Mouse (Mus musculus) cerebellum, adult 9-10 months (tissue): ENCODE measurements around the gene Otop2.

Experiments used
- DNase-seq: peaks from one replicate; pipeline ENCODE4 v3.0.0; 2022

Otop2 gene

GRCm38 (mm10) chr11:115300745-115301144, 6.2 kb upstream of the Otop2 start:
- DNase-seq, result no peak

- DNase-seq, result no peak
Observed at GRCm38 (mm10) chr11:115301351-115301750, 5.6 kb upstream of the Otop2 start.

- DNase-seq, result no peak
Observed at GRCm38 (mm10) chr11:115303167-115303566, 3.8 kb upstream of the Otop2 start.

- no peak for DNase-seq
Observed at GRCm38 (mm10) chr11:115308781-115309180, 1.8 kb downstream of the Otop2 start.

- no peak for DNase-seq
Observed at GRCm38 (mm10) chr11:115314249-115314648, 7.3 kb downstream of the Otop2 start.

- DNase-seq, result no peak
Observed at GRCm38 (mm10) chr11:115317204-115317603, 10.2 kb downstream of the Otop2 start.

GRCm38 (mm10) chr11:115318245-115319027, 11.5 kb downstream of the Otop2 start:
- DNase-seq, result no peak

GRCm38 (mm10) chr11:115319704-115320383, 12.9 kb downstream of the Otop2 start:
- peak; percentile 62 for DNase-seq

GRCm38 (mm10) chr11:115321906-115322693, 15.1 kb downstream of the Otop2 start, which contains the start of gene Ush1g:
TSS of gene Ush1g (minus strand) at chr11:115322041.
- DNase-seq, result peak; percentile 60

- no peak for DNase-seq
Observed at GRCm38 (mm10) chr11:115323354-115323753, 16.4 kb downstream of the Otop2 start.

- DNase-seq, result no peak
Observed at GRCm38 (mm10) chr11:115326730-115327129, 19.8 kb downstream of the Otop2 start.

- DNase-seq, result no peak
Observed at GRCm38 (mm10) chr11:115329339-115329738, 22.4 kb downstream of the Otop2 start.

GRCm38 (mm10) chr11:115334531-115334930, 27.6 kb downstream of the Otop2 start, which contains the start of gene Otop3:
TSS of gene Otop3 (plus strand) at chr11:115334731.
- no peak for DNase-seq

GRCm38 (mm10) chr11:115335223-115335622, 28.3 kb downstream of the Otop2 start:
- DNase-seq, result no peak

- DNase-seq, result no peak
Observed at GRCm38 (mm10) chr11:115336115-115336514, 29.2 kb downstream of the Otop2 start.

- DNase-seq, result no peak
Observed at GRCm38 (mm10) chr11:115337350-115337749, 30.4 kb downstream of the Otop2 start.

- no peak for DNase-seq
Observed at GRCm38 (mm10) chr11:115337826-115338225, 30.9 kb downstream of the Otop2 start.

- no peak for DNase-seq
Observed at GRCm38 (mm10) chr11:115341246-115341645, 34.3 kb downstream of the Otop2 start.

GRCm38 (mm10) chr11:115341866-115342265, 34.9 kb downstream of the Otop2 start:
- DNase-seq, result no peak

GRCm38 (mm10) chr11:115344967-115345366, 38.0 kb downstream of the Otop2 start:
- DNase-seq, result no peak

- DNase-seq, result no peak
Observed at GRCm38 (mm10) chr11:115345515-115345914, 38.6 kb downstream of the Otop2 start.

- no peak for DNase-seq
Observed at GRCm38 (mm10) chr11:115348681-115349248, 41.8 kb downstream of the Otop2 start.

GRCm38 (mm10) chr11:115349976-115350375, 43.0 kb downstream of the Otop2 start:
- DNase-seq, result no peak
